Mouse (Mus musculus) embryonic fibroblast, embryonic 13.5 days (primary cell): Measurements from ENCODE around the gene Prkar1b. TPM values are rescaled to one million over a fixed set of nuclear protein-coding genes. Genes with fewer than 3 reads are reported as not detected.

ENCODE experiments used
- H3K27ac ChIP-seq: 2 replicates; pipeline ENCODE4 v1.5.1; 2012; ENCODE audit warnings: low read length, control low read depth, inconsistent platforms; ENCODE audit not compliant: insufficient read depth
- H3K4me1 ChIP-seq: 2 replicates; pipeline ENCODE4 v1.6.1; 2011; ENCODE audit warnings: low read length; ENCODE audit not compliant: control insufficient read depth, insufficient read depth
- H3K4me3 ChIP-seq: 2 replicates; pipeline ENCODE4 v1.5.1; 2011; ENCODE audit warnings: mild to moderate bottlenecking, control low read depth, low read length; ENCODE audit not compliant: insufficient read depth
- CTCF ChIP-seq: IDR thresholded peaks from 2 replicates; pipeline ENCODE4 v1.5.1; 2011; ENCODE audit warnings: mild to moderate bottlenecking, control low read depth, low read length, moderate library complexity, borderline replicate concordance; ENCODE audit not compliant: insufficient read depth
- POLR2A ChIP-seq: IDR thresholded peaks from 2 replicates; pipeline ENCODE4 v1.6.1; 2011; ENCODE audit warnings: low read depth, mild to moderate bottlenecking, control low read depth, low read length, moderate library complexity
- polyA plus RNA-seq: library from polyadenylated mRNA; stranded (reverse); fragments of >200 nt; gene quantifications from 2 replicates; pipeline ENCODE4 v1.2.4, GENCODE M21; 2011; ENCODE audit warnings: low read depth; ENCODE audit not compliant: missing spikeins, insufficient read length

Gene Prkar1b
- polyA plus RNA-seq, 1 experiment: 20.4 TPM

GRCm38 (mm10) chr5:139136341-139136740 is 13.5 kb downstream of the Prkar1b start:
- H3K4me3 ChIP-seq: no peak overlapping the region
- 0 out of 2 replicates have a peak, but pooled peaks cover 5% of the 10 kb centered on the region for H3K4me1 ChIP-seq
- H3K27ac ChIP-seq: no peak overlapping the region
- TF ChIP-seq CTCF: no peak
- TF ChIP-seq POLR2A: no peak

- no peak for TF ChIP-seq POLR2A
- no peak for TF ChIP-seq CTCF
- H3K27ac ChIP-seq: no peak overlapping the region
- H3K4me1 ChIP-seq: 0 out of 2 replicates have a peak, but pooled peaks cover 5% of the 10 kb centered on the region
- H3K4me3 ChIP-seq: no peak overlapping the region
Observed at GRCm38 (mm10) chr5:139134501-139134900, 15.3 kb downstream of the Prkar1b start.

- Histone ChIP-seq H3K27ac (no peak overlapping the region), H3K4me3 (no peak overlapping the region), H3K4me1 (no peaks in the 10 kb centered on the region)
- no peak for TF ChIP-seq POLR2A
- TF ChIP-seq CTCF: no peak
Observed at GRCm38 (mm10) chr5:139130351-139130750, 19.4 kb downstream of the Prkar1b start.

GRCm38 (mm10) chr5:139129572-139130151 is 20.1 kb downstream of the Prkar1b start:
- TF ChIP-seq POLR2A: peak; percentile 44; the same call in 1 of the 2 replicates
- TF ChIP-seq CTCF: no peak
- no peak overlapping the region for H3K27ac ChIP-seq

GRCm38 (mm10) chr5:139129078-139129477 is 20.7 kb downstream of the Prkar1b start:
- Histone ChIP-seq H3K27ac (no peak overlapping the region), H3K4me1 (no peaks in the 10 kb centered on the region), H3K4me3 (peak overlapping the region; percentile 23)
- TF ChIP-seq POLR2A (peak; percentile 60; the same call in 1 of the 2 replicates), CTCF (no peak)

More at GRCm38 (mm10) chr5:139129572-139130151, 20.1 kb downstream of the Prkar1b start:
- H3K4me1 ChIP-seq: no peaks in the 10 kb centered on the region
- peak overlapping the region; percentile 23 for H3K4me3 ChIP-seq

- Histone ChIP-seq H3K27ac (no peak overlapping the region), H3K4me1 (no peaks in the 10 kb centered on the region), H3K4me3 (no peak overlapping the region)
- TF ChIP-seq POLR2A (no peak), CTCF (no peak)
Observed at GRCm38 (mm10) chr5:139128476-139129065, 21.2 kb downstream of the Prkar1b start.

GRCm38 (mm10) chr5:139125717-139126116 is 24.1 kb downstream of the Prkar1b start:
- Histone ChIP-seq H3K4me1 (no peaks in the 10 kb centered on the region), H3K4me3 (no peak overlapping the region), H3K27ac (no peak overlapping the region)
- TF ChIP-seq CTCF (no peak), POLR2A (no peak)

GRCm38 (mm10) chr5:139118961-139119276 is 30.9 kb downstream of the Prkar1b start:
- no peak overlapping the region for H3K27ac ChIP-seq
- H3K4me3 ChIP-seq: no peak overlapping the region
- H3K4me1 ChIP-seq: no peaks in the 10 kb centered on the region
- no peak for TF ChIP-seq CTCF
- TF ChIP-seq POLR2A: no peak

GRCm38 (mm10) chr5:139118139-139118960 is 31.5 kb downstream of the Prkar1b start:
- Histone ChIP-seq H3K4me3 (no peak overlapping the region), H3K4me1 (no peaks in the 10 kb centered on the region), H3K27ac (no peak overlapping the region)
- TF ChIP-seq POLR2A: no peak
- TF ChIP-seq CTCF: no peak

- Histone ChIP-seq H3K4me3 (no peak overlapping the region), H3K27ac (no peak overlapping the region), H3K4me1 (no peaks in the 10 kb centered on the region)
- TF ChIP-seq CTCF (no peak), POLR2A (no peak)
Observed at GRCm38 (mm10) chr5:139115507-139115906, 34.3 kb downstream of the Prkar1b start.
